Mouse (Mus musculus): Measurements from ENCODE around the gene Atp5g1.

Gene Atp5g1

GRCm38 (mm10) chr11:96028130-96028529 lies 47.3 kb downstream of the Atp5g1 start:
- no peak for DNase-seq (ENCODE audit: extremely low spot score)

- DNase-seq (ENCODE audit: extremely low spot score) = no peak
Observed at GRCm38 (mm10) chr11:96020622-96021021, 54.8 kb downstream of the Atp5g1 start.

Data from embryo, embryonic 9.5 days (tissue).